Mouse (Mus musculus) adrenal gland, postnatal 36 days (tissue): ENCODE measurements around the gene Plppr4. TPM values are rescaled to one million over a fixed set of nuclear protein-coding genes. Genes with fewer than 3 reads are reported as not detected.
A peak's percentile ranks its signal among the peaks of the same experiment; 100 is the strongest.

Experiments
- DNase-seq, 2 experiments: peaks; one replicate each; pipeline ENCODE4 v3.0.0; 2021; ENCODE audit warnings: mixed read lengths in 1 of 2
- long read RNA-seq, 2 experiments: library from polyadenylated mRNA; stranded (forward); transcript quantifications; one replicate each; pipeline ENCODE4 v2.0.0; 2021; ENCODE audit warnings: borderline sequencing depth in 2 of 2
- total RNA-seq, 2 experiments: library from RNA; stranded (reverse); gene quantifications; 2 replicates each; pipeline ENCODE4 v1.2.3; 2021

The Plppr4 gene
- total RNA-seq = under 1 TPM; 0.53 to 0.56 TPM
- long read RNA-seq, experiment 1, full-length matches to known transcripts = 1 of 2 reads
- long read RNA-seq, experiment 1, partial matches to known transcripts = 0 of 2 reads
- long read RNA-seq, experiment 1, other reads (novel, unspliced or antisense) = 1 of 2 reads
- long read RNA-seq, experiment 2 = 0 reads

DNA sequence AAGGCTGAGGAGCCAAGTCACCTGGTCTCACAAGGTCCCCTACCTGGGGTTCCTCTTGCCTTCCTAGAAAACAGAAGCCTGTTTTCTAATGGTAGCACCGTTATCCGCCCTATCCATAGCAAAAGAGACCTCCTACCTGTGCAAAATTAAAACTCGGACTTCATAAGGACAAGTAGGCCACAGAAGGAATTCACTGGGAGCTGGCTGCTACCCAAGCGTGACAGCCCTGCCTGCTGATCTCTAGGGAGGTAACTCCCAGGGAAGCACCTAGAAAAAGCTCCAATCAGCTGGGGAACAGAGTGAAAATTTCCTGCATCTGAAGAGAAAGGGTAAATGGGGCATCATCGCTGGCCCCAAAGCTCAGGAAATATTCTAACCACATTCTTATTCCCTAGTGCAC lies at the start of gene Plppr4:
Plppr4 (minus strand) TSS at position 349 of the 400 bp plus-strand sequence.
- no peak for DNase-seq

DNA sequence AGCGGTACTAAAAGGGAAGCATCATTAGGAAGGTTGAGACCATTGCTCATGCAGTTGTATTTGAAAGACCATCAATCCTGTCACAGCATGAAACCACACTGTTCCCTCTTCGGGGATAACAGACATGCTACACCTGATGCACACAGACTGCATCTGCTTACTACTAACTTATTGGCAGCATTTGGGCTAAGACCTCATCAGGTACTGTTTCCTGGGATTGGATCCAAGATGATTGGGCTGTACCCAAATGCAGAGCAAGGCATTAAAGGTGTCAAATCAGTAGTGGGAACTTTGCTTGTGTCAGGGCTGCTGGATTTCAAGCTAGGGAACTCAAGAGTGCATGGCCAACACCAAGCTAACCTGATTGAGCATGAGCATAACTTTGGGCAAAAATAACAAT lies 45.1 kb upstream of the Plppr4 start:
- DNase-seq = no peak

DNA sequence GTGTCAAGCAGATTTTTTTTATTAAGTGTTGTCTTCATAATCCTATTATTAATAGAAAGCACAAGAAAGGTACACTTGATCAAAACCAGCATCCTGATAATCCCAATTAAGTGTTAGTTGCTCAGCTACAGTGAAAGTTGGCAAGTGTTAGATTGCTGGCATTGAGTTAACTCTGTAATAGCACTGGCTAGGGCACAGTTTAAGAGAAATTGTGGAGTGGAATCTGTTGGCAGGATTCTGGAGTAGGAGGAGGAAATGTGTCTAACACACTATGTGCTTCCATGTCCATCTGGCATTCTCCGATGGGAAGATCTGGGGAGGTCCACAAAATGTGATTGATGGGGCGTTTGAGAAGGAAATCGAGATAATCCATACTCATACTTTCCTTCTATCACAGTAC lies 43.1 kb upstream of the Plppr4 start:
- DNase-seq = no peak

DNA sequence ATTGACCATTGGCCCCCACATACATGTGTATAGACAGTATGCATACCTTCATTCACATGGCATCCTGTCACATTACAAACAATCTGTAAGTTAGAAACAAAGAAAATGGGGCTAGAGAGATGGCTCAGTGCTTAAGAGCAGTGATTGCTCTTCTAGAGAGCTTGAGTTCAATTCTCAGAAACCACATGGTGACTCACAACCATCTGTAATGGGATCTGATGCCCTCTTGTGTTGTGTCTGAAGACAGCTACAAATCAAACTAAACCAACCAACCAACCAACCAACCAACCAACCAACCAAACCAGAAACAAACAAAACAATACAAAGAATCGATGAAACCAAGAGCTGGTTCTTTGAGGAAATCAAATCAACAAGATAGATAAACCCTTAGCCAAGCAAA lies 5.4 kb upstream of the Plppr4 start:
- no peak for DNase-seq

DNA sequence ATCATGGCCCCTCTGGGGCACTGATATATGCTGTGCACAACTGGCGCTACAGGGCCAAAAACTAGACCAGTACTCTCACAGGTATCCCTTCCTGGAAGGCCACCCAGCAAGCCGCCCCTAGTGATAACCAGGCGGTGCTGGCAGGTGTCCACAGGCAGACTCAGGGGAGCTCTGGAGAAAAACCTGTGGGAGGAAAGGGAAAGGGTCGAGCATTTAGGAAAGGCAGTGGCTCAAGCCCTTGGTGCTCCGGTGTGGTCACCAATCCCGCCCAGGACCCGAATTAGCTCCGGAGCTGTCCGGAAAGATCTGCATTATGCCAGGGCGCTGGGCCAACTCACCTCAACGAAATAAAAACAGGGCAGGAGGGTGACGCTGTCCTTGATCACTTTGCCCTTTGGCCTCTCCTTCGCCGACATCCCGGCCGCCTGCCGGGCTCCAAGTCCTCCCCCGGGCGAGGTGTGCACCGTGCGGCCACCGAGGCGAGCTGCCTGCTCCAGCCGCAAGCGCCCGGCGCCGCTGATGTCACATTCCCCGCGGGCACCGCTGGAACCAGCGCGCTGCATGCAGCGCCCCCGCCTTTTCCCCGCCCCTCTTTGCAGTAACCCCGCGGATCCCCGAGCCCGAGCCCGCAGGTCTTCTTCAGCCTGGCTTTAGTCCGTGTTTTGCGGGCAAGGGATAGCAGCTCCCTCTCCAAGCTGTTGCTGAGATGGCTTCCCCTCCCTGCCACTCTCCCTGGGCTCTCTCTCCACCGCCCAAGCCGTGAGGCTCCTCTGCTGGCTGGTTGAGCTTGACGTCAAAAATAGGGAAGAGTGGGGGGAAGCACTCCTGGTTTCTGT lies 772 bp downstream of the Plppr4 start:
- DNase-seq = peak; percentile 67 to 72

DNA sequence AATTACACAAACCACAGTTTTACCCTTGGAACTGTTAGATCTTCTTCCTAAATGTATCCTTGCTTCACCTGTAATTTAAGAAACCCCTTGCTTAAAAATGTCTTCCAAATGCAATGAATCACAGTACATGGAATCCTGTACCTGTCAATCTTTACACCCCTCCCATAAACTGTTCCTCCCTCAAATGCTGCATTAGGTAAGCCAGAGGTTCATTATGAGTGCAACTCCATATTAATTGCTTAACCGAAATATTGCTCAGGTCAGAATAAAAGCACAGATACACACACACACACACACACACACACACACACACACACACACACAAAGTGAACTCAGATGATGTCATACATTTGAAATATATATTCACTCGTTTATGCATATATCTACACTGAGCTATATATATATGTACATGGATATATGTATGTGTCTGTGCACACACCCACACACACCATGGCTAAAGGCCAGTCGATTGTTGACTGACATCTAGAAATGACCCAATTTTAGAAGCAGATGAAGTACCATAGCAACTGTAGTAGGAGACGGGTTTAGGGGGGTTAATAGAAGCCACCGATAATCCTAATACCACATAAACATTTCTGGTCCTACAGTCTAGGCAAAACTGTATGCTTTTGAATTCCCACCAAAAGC lies 1.6 kb downstream of the Plppr4 start:
- no peak for DNase-seq

DNA sequence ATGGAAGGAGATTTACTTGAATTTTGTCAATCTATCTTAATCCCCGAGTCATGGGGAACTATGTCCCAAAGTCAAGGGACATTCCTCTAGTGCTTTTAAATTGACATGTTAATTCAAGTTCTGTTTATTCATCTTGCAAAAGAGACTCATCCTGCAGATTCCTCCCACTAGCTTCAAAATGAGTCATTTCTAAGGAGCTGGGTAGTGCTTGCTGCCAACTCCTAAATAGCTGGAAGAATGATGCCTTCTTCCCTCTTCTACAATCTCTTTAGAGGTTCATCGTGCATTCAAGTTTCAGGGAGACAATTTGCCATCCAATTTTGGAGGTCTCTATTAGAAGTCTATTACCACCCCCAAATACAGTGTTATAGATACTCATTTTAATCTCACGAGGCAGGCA lies 3.3 kb downstream of the Plppr4 start:
- no peak for DNase-seq

DNA sequence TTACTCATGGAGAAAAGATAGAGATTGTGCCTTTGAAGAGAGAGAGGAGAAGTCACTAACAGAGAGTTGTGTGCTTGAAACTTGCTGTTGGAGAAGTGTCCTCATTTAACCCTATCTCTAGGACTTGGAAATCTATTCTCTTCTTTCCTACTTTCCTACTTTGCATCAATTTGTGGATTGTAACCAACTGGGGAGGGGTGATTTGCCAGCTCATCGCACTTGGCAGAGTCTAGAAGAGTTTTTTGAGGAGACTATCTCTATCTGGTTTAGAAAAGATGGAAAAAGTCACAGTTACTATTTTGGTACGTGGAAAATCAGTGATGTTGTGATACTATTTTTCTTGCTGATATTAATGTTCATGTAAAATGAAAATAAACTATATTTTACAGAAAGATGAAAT lies 6.7 kb downstream of the Plppr4 start:
- DNase-seq = no peak

DNA sequence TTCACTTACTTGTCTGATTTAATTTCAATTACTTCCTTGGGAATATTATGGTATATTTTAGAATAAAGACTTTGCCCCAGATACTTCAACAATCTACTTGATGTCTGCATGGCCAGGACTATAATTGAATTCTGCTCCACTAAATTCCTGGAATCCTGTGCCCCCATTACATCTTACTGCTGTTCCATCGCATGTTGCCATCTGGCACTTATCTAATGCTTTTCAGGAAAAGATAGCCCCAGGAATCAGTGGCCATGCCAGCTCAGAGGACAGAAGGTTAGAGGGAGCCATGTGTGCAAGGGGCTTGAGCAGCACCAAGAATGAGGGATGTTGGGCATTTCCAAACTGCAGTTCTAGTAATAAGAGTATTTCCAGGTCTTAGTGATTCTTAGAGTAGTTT lies 14.3 kb downstream of the Plppr4 start:
- DNase-seq = no peak

DNA sequence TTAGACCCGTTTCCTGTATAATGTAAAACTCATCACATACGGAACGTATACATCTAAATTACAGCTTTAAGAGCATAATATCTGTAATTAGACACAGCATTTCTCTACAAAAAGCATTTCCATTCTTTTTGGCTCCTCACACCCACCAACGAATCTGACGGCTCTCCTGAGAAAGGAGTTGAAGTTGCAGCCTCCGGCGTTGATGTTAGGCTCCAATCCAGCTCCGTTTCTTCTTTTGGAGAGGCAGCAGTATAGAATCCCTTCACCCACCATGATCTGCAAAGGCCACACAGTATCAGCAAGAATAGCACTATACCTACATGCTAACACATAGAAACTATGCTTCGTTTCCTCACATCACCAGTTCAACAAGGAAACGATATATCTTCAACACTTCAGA lies 29.2 kb downstream of the Plppr4 start:
- no peak for DNase-seq

DNA sequence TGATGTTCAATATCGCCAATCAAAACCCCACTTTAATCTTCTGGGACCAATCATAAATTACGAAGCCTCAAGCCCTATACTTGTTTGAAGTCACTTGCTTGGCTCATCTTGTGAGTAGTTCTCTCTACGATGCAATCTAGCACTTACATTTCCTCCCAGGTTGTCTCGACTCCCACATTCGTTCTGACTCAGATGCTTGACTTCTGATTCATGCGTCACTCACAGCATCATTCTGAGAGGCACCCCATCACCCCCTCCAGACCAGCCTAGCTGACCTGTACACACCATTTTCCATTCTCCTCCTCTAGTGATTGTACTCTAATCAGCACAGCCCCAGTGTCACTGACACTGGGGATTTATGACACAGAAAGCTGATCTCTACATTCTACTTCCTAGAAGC lies 31.2 kb downstream of the Plppr4 start:
- no peak for DNase-seq

DNA sequence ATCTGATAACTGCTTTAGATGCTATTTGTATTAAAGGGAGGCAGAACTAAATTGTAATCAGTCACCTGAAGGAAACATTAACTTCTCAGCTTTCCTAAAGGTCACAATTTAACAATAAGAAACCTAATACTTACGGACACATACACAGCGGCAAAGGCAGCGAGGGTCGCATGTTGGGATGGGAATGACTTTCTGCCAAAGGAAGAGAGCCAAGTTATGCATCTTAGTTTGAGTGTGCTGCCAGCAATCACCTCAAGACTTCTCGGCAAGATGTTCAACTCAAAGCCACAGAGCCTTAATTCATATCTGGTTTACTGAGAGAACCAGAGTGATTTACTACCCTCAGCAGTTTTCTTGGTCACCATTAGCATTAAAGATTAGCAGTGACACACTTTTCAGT lies 34.1 kb downstream of the Plppr4 start:
- no peak for DNase-seq

DNA sequence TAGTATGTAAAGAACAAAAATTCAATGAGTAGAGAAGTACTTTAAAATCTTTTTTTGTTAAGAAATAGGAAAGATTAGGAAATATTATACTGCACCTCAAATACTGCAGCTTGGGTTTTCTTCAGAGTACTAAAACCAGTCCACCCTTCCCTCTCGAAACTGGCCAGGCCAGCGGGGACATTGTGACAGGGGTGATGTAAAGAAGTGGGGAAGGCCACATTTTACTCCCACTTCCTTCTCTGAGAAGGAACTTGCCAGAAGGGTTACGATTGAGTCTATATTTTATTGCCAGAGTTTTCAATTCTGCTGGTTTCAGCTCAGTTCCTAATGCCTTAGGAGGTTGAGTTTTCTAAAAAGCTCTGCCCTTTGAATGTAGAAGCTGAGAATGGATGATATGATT lies 41.0 kb downstream of the Plppr4 start:
- DNase-seq = peak in 1 of 2 experiments; percentile 0

DNA sequence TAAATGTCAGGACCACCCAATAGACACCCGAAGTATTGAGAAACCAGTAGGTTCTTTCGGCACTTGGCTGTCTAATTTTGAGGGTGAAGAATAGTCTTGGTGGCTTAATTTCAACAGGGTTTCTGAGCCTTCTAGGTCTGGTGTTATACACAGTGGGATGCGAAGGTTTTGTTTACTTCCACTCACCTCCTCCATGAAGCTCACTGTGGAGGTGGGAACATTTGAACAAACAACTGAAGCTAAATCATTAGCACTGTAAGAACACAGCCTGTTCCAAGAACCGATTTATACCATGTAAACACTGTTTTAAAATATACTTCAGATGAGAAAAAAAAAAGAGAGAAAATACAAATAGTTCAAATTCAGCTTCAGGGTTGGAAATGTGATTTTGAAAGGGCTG lies 47.3 kb downstream of the Plppr4 start:
- no peak for DNase-seq

DNA sequence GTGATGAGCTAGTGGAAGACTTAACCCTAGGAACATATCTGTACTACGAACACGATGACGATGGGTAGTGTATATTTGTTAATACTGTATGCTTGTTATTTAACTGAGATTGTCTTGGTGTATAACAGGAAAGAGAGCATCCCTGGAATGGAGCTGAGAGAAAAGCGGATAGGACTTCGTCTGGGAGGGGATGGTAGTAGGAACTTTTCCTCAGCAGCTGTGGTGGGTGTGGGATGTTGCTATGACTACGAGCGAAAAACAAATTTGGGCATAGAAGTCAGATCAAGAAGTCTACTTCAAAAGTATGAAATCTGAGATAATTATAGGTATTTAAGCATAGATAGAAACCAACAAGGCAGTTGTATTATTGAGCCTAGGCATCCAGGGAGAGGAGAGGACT lies 48.6 kb downstream of the Plppr4 start:
- no peak for DNase-seq

DNA sequence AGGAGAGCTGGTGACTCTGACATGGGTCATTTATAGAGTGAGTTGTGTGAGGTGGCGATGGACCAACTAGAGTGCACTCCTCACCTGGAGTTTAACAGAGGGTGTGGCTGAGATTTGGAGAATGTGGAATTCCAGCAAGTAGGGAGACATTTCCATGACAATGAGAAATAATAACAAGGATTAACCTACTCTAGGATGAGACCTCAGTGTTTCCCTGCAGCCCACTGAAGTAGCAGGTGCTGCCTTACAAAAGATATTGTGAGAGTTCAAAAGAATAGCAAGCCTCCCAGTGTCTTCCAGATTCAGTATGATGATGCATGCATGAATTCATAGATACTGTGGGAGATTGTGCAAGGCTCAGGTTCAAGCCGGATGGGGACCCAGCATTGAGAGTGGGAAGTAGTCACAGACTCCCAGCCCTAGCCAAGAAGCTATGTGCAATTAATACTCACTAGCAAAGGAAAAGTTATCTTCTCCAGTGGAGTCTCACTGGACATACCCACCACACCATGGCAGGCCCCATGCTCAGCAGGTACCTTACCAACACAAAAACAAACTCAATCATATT lies 49.8 kb downstream of the Plppr4 start:
- DNase-seq = no peak

DNA sequence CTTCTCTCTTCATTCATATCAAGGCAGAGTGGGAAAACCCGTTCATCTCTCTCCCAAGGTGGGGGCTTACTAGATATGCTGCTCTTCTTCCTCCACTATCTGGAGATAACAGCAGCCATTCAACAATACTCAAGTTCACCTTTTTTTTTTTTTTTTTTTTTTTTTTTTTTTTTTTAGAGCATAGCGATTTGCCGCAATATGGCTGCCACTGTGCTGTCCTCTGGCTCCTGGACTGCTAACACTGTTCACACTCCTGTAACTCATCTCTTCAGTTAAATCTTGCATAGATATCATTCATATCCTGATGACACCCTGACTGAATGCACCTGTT lies 51.1 kb downstream of the Plppr4 start:
- DNase-seq = no peak

DNA sequence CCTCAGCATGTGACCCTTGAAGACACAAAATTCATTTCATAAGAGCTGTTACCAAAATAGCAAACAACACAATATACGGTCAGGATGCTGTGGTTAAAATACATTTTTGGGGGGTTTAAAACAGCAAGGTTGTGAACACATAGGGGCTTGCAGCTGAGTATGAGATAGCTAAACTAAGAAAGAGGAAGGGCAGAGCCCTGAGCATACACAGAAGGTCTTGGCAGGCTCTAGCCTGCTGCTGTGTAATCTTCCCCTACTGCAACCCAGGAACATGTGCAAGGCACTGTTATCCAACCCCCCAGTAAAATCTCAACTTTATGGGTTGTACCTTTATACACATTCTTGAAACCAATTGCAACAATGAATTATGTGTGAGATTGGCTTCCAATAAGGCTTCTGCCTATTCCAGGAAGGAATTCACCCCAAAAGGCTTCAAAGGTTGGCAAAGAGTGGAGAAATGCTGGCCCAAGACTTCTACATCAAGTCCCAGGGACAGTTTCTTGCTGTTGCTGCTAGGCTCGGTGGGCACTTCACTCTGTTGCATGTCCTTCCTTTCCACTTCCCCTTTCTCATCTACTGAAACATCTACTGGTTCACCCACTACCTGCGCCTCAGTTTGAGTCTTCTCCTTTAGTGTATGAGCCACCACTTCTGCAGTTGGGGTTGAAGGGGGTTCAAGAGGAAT lies 51.6 kb downstream of the Plppr4 start:
- DNase-seq = no peak

DNA sequence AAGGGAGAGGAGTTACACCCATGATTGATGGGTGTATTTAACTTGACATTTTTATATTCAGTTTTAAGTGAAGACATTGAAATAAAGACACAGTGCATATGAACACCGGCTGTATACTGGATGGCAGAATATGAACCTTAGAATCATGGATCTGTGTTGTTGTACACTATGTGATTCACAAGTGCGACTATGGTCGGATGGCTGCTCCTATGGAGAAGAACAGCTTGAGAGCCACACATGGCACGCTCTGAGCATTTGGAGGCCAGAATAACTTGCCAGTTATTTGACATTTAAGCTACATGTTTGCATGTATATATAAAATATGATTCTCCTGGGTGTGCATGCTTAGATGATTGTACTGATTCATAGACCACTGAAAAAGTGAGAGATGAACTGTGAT lies 53.1 kb downstream of the Plppr4 start:
- no peak for DNase-seq

DNA sequence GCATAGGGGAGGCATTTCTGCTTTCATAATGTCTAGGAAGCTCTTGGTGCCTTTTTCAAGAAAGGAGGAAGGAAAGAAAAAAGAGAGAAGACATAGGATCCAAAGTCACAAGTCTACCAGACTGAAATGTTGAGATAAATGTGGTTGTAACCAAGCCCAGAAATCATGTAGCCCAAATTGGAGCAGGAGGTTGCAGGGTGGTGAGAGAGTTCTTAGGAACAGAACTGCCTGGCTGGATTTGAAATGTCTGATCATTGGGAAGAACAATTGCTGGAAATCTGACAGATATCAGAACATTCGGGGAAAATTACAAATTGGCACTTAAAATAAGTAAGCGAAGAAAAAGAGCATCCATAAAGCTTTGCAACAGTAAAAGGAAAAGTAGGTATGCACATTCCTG lies 56.6 kb downstream of the Plppr4 start:
- no peak for DNase-seq

DNA sequence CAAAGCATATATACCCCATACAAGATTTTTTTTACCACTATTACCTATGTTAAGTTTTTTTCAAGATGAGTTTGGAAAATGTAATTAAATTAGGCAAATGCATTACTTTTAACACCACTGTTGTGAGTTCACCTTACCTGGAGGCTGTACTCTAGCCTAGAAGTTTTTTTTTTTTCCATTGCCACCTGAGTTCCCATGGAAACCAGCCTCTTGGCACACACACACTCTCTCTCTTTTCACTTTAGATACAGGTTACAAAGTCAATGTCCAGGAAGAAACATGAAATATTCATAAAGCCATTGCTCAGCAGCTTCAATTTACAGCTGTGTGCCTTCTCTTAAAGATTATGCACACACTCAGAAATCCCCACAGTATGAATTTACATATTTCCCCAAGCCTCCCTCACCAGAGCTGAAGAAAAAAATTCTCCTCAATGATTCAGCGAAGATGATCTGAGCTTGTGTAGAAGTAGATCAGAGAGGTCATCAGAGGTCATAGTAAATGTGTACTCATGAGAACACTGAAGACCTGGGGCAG lies 59.9 kb downstream of the Plppr4 start:
- DNase-seq = no peak

DNA sequence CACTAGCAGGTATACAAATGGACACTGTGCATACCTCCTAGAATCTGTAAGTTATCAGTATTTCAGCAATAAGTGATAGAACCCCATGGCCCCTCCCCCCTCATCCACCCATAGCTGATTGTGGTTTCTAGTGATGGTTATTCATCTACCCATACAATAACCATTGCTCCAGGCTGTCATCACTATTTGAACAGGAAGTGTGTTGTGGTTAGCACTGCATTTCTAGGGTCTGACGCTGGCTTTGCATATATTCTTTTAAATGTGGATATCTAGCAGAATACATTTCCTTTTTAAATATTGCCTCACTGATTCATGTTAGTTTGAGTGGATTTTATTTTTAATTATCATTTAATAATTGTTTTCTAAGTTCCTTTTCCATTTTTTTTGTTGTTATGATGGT lies 62.9 kb downstream of the Plppr4 start:
- DNase-seq = no peak
